Mouse (Mus musculus) splenic B cell, adult 2 months (primary cell): ENCODE data around the gene Colgalt2.
"Not testable (repeated sequence)": the region's sequence is repeated elsewhere in the genome, so short reads cannot be mapped to it uniquely, and the experiment has no call there.

Source experiments
- DNase-seq: peaks from one replicate; pipeline ENCODE4 v3.0.0-alpha.2; 2011; ENCODE audit warnings: low read depth, low spot score
- H3K27me3 ChIP-seq: 2 replicates; pipeline ENCODE4 v1.6.1; 2012; ENCODE audit warnings: mild to moderate bottlenecking, low read length, moderate library complexity, mixed read lengths; ENCODE audit not compliant: control insufficient read depth, poor library complexity, insufficient read depth, severe bottlenecking
- H3K36me3 ChIP-seq: 2 replicates; pipeline ENCODE4 v1.6.1; 2012; ENCODE audit warnings: mild to moderate bottlenecking, low read length, moderate library complexity, mixed read lengths; ENCODE audit not compliant: control insufficient read depth, poor library complexity, insufficient read depth, severe bottlenecking

The Colgalt2 gene

GRCm38 (mm10) chr1:152399790-152400555, at the start of gene Colgalt2:
Colgalt2 (plus strand) TSS chr1:152399830.
- DNase-seq: peak; percentile 12
- no peaks in the 10 kb centered on the region for H3K36me3 ChIP-seq
- H3K27me3 ChIP-seq: no peaks in the 10 kb centered on the region

- Histone ChIP-seq H3K36me3 (no peaks in the 10 kb centered on the region), H3K27me3 (no peaks in the 10 kb centered on the region)
- no peak for DNase-seq
Measured at GRCm38 (mm10) chr1:152356721-152357120, 42.9 kb upstream of the Colgalt2 start.

GRCm38 (mm10) chr1:152368311-152369088, 31.1 kb upstream of the Colgalt2 start:
- no peak for DNase-seq

GRCm38 (mm10) chr1:152369139-152369538, 30.5 kb upstream of the Colgalt2 start:
- DNase-seq: peak; percentile 57

More at GRCm38 (mm10) chr1:152368311-152369088, 31.1 kb upstream of the Colgalt2 start:
- Histone ChIP-seq H3K36me3 (no peaks in the 10 kb centered on the region), H3K27me3 (no peaks in the 10 kb centered on the region)

GRCm38 (mm10) chr1:152378311-152378710, 21.3 kb upstream of the Colgalt2 start:
- peaks cover 8% of the 10 kb centered on the region; the same call in 1 of the 2 replicates for H3K36me3 ChIP-seq
- no peak for DNase-seq

More at GRCm38 (mm10) chr1:152369139-152369538, 30.5 kb upstream of the Colgalt2 start:
- Histone ChIP-seq H3K27me3 (no peaks in the 10 kb centered on the region), H3K36me3 (no peaks in the 10 kb centered on the region)

GRCm38 (mm10) chr1:152384589-152384988, 15.0 kb upstream of the Colgalt2 start:
- DNase-seq: no peak
- no peaks in the 10 kb centered on the region for H3K27me3 ChIP-seq
- H3K36me3 ChIP-seq: peaks cover 4% of the 10 kb centered on the region; the same call in 1 of the 2 replicates

More at GRCm38 (mm10) chr1:152378311-152378710, 21.3 kb upstream of the Colgalt2 start:
- no peaks in the 10 kb centered on the region for H3K27me3 ChIP-seq

- not testable (repeated sequence) for DNase-seq, H3K36me3 ChIP-seq, H3K27me3 ChIP-seq
Measured at GRCm38 (mm10) chr1:152385693-152386092, 13.9 kb upstream of the Colgalt2 start.

- DNase-seq: peak; percentile 83
- Histone ChIP-seq H3K36me3 (no peaks in the 10 kb centered on the region), H3K27me3 (no peaks in the 10 kb centered on the region)
Measured at GRCm38 (mm10) chr1:152386188-152386835, 13.3 kb upstream of the Colgalt2 start, which contains the start of gene Tsen15. Tsen15 (minus strand) TSS chr1:152386688.

- DNase-seq: no peak
- no peaks in the 10 kb centered on the region for H3K36me3 ChIP-seq
- no peaks in the 10 kb centered on the region for H3K27me3 ChIP-seq
Measured at GRCm38 (mm10) chr1:152389271-152389670, 10.4 kb upstream of the Colgalt2 start.

GRCm38 (mm10) chr1:152394137-152394536, 5.5 kb upstream of the Colgalt2 start:
- DNase-seq: no peak
- Histone ChIP-seq H3K36me3 (no peaks in the 10 kb centered on the region), H3K27me3 (no peaks in the 10 kb centered on the region)

- no peak for DNase-seq
- H3K36me3 ChIP-seq: no peaks in the 10 kb centered on the region
- no peaks in the 10 kb centered on the region for H3K27me3 ChIP-seq
Measured at GRCm38 (mm10) chr1:152394956-152395515, 4.6 kb upstream of the Colgalt2 start.

GRCm38 (mm10) chr1:152398708-152399107, 922 bp upstream of the Colgalt2 start:
- DNase-seq: no peak
- H3K36me3 ChIP-seq: no peaks in the 10 kb centered on the region
- no peaks in the 10 kb centered on the region for H3K27me3 ChIP-seq

- Histone ChIP-seq H3K27me3 (no peaks in the 10 kb centered on the region), H3K36me3 (no peaks in the 10 kb centered on the region)
- no peak for DNase-seq
Measured at GRCm38 (mm10) chr1:152400556-152401540, 1.2 kb downstream of the Colgalt2 start.
